In the genomic region with DNA sequence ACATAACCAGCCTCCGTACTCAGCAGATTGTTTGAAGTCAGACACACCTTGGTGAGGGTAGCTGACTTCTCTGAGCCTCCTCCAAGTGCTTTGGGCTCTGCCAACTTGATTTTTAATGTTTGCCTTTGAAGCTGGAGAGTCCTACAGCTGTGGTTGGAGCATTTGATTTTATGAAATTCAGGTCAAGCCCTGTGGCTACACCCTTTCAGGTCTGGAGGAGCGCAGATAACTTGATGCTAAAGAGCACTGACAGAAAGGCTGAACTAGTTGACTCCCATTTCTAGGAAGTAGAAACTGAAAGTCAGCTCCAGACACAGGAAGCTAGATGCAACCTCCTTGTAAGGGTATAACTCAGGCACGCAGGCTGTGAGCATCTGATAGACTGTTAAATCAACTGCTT, we compare ENCODE assay signal across 7 mouse cellular contexts. TPM values are rescaled to one million over a fixed set of nuclear protein-coding genes. Genes with fewer than 3 reads are reported as not detected.
A peak's percentile ranks its signal among the peaks of the same experiment; 100 is the strongest.
DNase-seq lines count a peak whose midpoint lies in the region; ATAC-seq and TF ChIP-seq lines count a peak whose summit lies in the region.

No protein-coding gene starts in this region.

- H3K4me2 ChIP-seq in liver, embryonic 11.5 days, result peak overlapping the region; percentile 92
- 0 out of 2 replicates have a peak overlapping the region, but pooled peaks have one; percentile 96 for H3K4me2 ChIP-seq in midbrain, postnatal 0 days (ENCODE audit: low read depth, low read length, poor library complexity, severe bottlenecking)

- WGBS in thymus, adult 2 months, result 5% methylated on average over 3 of the region's 3 CpGs
- 55% methylated on average over 3 of the region's 3 CpGs for WGBS in liver, embryonic 11.5 days
- 74% methylated on average over 3 of the region's 3 CpGs for WGBS in midbrain, postnatal 0 days

- no peaks in the 10 kb centered on the region for H3K27me3 ChIP-seq in thymus, adult 2 months (ENCODE audit: control insufficient read depth, insufficient read depth, low read length)
- H3K27me3 ChIP-seq in liver, embryonic 11.5 days (replicated peaks; ENCODE audit: control insufficient read depth, insufficient read depth, low read length), result no peaks in the 10 kb centered on the region
- no peaks in the 10 kb centered on the region for H3K27me3 ChIP-seq in midbrain, postnatal 0 days (ENCODE audit: insufficient read depth, low read length)

- H3K36me3 ChIP-seq in thymus, adult 2 months (ENCODE audit: control insufficient read depth, insufficient read depth, low read length), result peaks cover 18% of the 10 kb centered on the region
- H3K36me3 ChIP-seq in liver, embryonic 11.5 days (ENCODE audit: control insufficient read depth, insufficient read depth, low read length), result peaks cover 12% of the 10 kb centered on the region; the same call in 1 of the 2 replicates
- H3K36me3 ChIP-seq in midbrain, postnatal 0 days (ENCODE audit: insufficient read depth, low read length), result peaks cover 2% of the 10 kb centered on the region; the same call in 1 of the 2 replicates

- H3K4me1 ChIP-seq in thymus, adult 2 months (replicated peaks; ENCODE audit: control insufficient read depth, insufficient read depth, low read length), result peaks cover 35% of the 10 kb centered on the region
- peaks cover 34% of the 10 kb centered on the region for H3K4me1 ChIP-seq in liver, embryonic 11.5 days (replicated peaks; ENCODE audit: control insufficient read depth, insufficient read depth, low read length)
- H3K4me1 ChIP-seq in midbrain, postnatal 0 days (ENCODE audit: insufficient read depth, low read length), result peaks cover 8% of the 10 kb centered on the region; the same call in 1 of the 2 replicates

- H3K9me3 ChIP-seq in liver, embryonic 11.5 days (ENCODE audit: control insufficient read depth, low read length), result no peaks in the 10 kb centered on the region
- H3K9me3 ChIP-seq in midbrain, postnatal 0 days (ENCODE audit: low read length), result no peaks in the 10 kb centered on the region

- H3K4me3 ChIP-seq in thymus, adult 2 months (ENCODE audit: control insufficient read depth, insufficient read depth, low read length), result peak overlapping the region; percentile 21; the same call in 1 of the 2 replicates
- H3K4me3 ChIP-seq in liver, embryonic 11.5 days (ENCODE audit: low read depth, low read length), result peak overlapping the region; percentile 92
- H3K4me3 ChIP-seq in midbrain, postnatal 0 days (ENCODE audit: low read depth, low read length), result peak overlapping the region; percentile 88; the same call in 1 of the 2 replicates

- no peak for TF ChIP-seq POLR2A in thymus, adult 2 months (IDR thresholded peaks at IDR 0.05; ENCODE audit: control insufficient read depth, extremely low read depth, insufficient read depth, low read length, poor library complexity)

- peak; percentile 41 for ATAC-seq in erythroid progenitor cell, adult 5-6 weeks (replicated peaks; ENCODE audit: low FRiP score, poor library complexity, severe bottlenecking)
- peak; percentile 29 for ATAC-seq in liver, embryonic 11.5 days (replicated peaks; ENCODE audit: low FRiP score)
- ATAC-seq in midbrain, postnatal 0 days (ENCODE audit: low FRiP score), result no peak

- H3K9ac ChIP-seq in liver, embryonic 11.5 days (ENCODE audit: low read depth, low read length), result peak overlapping the region; percentile 14; the same call in 1 of the 2 replicates
- peak overlapping the region; percentile 19; the same call in 1 of the 2 replicates for H3K9ac ChIP-seq in midbrain, postnatal 0 days (replicated peaks; ENCODE audit: low read length, poor library complexity, severe bottlenecking)

- H3K27ac ChIP-seq in thymus, adult 2 months (ENCODE audit: control insufficient read depth, insufficient read depth, low read length), result peak overlapping the region; percentile 89
- H3K27ac ChIP-seq in liver, embryonic 11.5 days (ENCODE audit: low read depth, low read length), result peak overlapping the region; percentile 56
- no peak overlapping the region for H3K27ac ChIP-seq in midbrain, postnatal 0 days (ENCODE audit: low read depth, low read length)

- peak; percentile 26 for DNase-seq in thymus, adult 2 months
- DNase-seq in thymus, postnatal 10 days (ENCODE audit: low spot score in 2 of 2), result no peak
- DNase-seq in liver, embryonic 11.5 days (ENCODE audit: low spot score), result no peak
- no peak for DNase-seq in midbrain, postnatal 0 days (ENCODE audit: low spot score)
- no peak for DNase-seq in embryo, embryonic 10.5 days (ENCODE audit: low spot score)
- no peak for DNase-seq in layer of hippocampus, adult 11-12 months (ENCODE audit: low spot score)

- TF ChIP-seq CTCF in thymus, adult 2 months (IDR thresholded peaks at IDR 0.05; ENCODE audit: borderline replicate concordance, control insufficient read depth, extremely low read depth, insufficient read depth, low read length, poor library complexity), result no peak
- TF ChIP-seq CTCF in midbrain, postnatal 0 days (IDR thresholded peaks at IDR 0.05), result no peak

RNA-seq across cellular contexts. Expression of gene Spata2, which starts 12.4 kb away (rescaled TPM):
- polyA plus RNA-seq in thymus, adult 2 months (2012; rRNA removed), result 60.6 and 65.2 TPM in 2 replicates
- 7.5 and 8.6 TPM in 2 replicates for total RNA-seq in erythroid progenitor cell, adult 5-6 weeks (2015; ENCODE audit: low replicate concordance)
- 5.4 and 7.4 TPM in 2 replicates for total RNA-seq in erythroid progenitor cell, adult 5-6 weeks (2017; ENCODE audit: low replicate concordance)
- polyA plus RNA-seq in liver, embryonic 11.5 days (2014; fragmentation: Nextera tagmentation; extraction: Ambion mirVana), result 16.2 and 17.5 TPM in 2 replicates
- 39.2 and 41.5 TPM in 2 replicates for total RNA-seq in midbrain, postnatal 0 days (2014; rRNA removed)
- polyA plus RNA-seq in midbrain, postnatal 0 days (2015; fragmentation: Nextera tagmentation; extraction: Ambion mirVana), result 27.6 and 29.9 TPM in 2 replicates

RNA-seq across cellular contexts. Expression of gene Rnf114, which starts 12.7 kb away (rescaled TPM):
- 189 and 234 TPM in 2 replicates for polyA plus RNA-seq in thymus, adult 2 months (2012; rRNA removed)
- 24.1 and 33.5 TPM in 2 replicates for total RNA-seq in erythroid progenitor cell, adult 5-6 weeks (2015; ENCODE audit: low replicate concordance)
- 10.2 and 17.8 TPM in 2 replicates for total RNA-seq in erythroid progenitor cell, adult 5-6 weeks (2017; ENCODE audit: low replicate concordance)
- polyA plus RNA-seq in liver, embryonic 11.5 days (2014; fragmentation: Nextera tagmentation; extraction: Ambion mirVana), result 55.9 and 57.7 TPM in 2 replicates
- 78.2 and 83.4 TPM in 2 replicates for total RNA-seq in midbrain, postnatal 0 days (2014; rRNA removed)
- 84.2 and 84.9 TPM in 2 replicates for polyA plus RNA-seq in midbrain, postnatal 0 days (2015; fragmentation: Nextera tagmentation; extraction: Ambion mirVana)

RNA-seq across cellular contexts. Expression of gene Snai1, which starts 32.9 kb away (rescaled TPM):
- polyA plus RNA-seq in thymus, adult 2 months (2012; rRNA removed), result 10.6 and 10.7 TPM in 2 replicates
- total RNA-seq in erythroid progenitor cell, adult 5-6 weeks (2015; ENCODE audit: low replicate concordance), result not detected in 2 replicates
- total RNA-seq in erythroid progenitor cell, adult 5-6 weeks (2017; ENCODE audit: low replicate concordance), result not detected in 2 replicates
- polyA plus RNA-seq in liver, embryonic 11.5 days (2014; fragmentation: Nextera tagmentation; extraction: Ambion mirVana), result 14.3 and 15.2 TPM in 2 replicates
- total RNA-seq in midbrain, postnatal 0 days (2014; rRNA removed), result 0.28 and 0.71 TPM in 2 replicates
- polyA plus RNA-seq in midbrain, postnatal 0 days (2015; fragmentation: Nextera tagmentation; extraction: Ambion mirVana), result 3.8 and 5.1 TPM in 2 replicates

Comparison
In these comparisons a context has a peak if more than half of its experiments do, and no peak if none do; other contexts are left out.
1. H3K4me3 ChIP-seq: peak in every context shown above with its lines; median percentile 92 in liver, embryonic 11.5 days; 88 in midbrain, postnatal 0 days; 21 in thymus, adult 2 months.